Mouse (Mus musculus): Measurements from ENCODE around the gene Kif5c. TPM values are rescaled to one million over a fixed set of nuclear protein-coding genes. Genes with fewer than 3 reads are reported as not detected.

Kif5c gene
- polyA plus RNA-seq, 1 experiment from 2014 or later: 0.77 TPM

Other genes with a start within 250 kb of the Kif5c start
- gene Epc2, start 167.8 kb upstream of the Kif5c start, polyA plus RNA-seq (2015; fragmentation: Nextera tagmentation; extraction: Ambion mirVana): 4.1 and 4.2 TPM in 2 replicates
- 1.0 and 2.8 TPM in 2 replicates for gene Lypd6b, start 168.4 kb downstream of the Kif5c start, polyA plus RNA-seq (2015; fragmentation: Nextera tagmentation; extraction: Ambion mirVana)

All from heart, embryonic 15.5 days (tissue).